14 mouse cellular contexts compared by ENCODE assay signal in the genomic region with DNA sequence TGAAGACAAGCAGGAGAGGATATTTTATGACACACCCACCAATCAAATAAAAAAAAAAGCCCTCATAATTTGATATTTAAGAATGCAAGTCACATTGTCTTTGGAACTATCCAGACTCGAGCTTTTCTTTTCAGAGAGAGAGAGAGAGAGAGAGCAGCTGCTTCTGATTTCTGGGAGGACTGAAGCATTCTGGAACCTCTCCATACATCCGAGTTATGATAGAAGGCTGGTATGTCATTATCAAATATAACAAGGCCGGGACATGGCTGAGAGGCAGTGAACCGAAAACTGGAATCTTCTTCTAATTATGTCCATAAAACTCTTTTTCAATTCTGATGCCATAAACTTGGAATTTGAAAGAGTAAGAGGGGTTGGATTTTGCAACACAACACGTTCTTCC.
"Had no signal": no experiment of that assay in that cellular context is flagged by ENCODE, and none has a peak within 500 bp of the region (broad histone marks: within the 10 kb centered on the region; RNA-seq: fewer than 3 reads in every experiment).

No protein-coding gene starts in this region.

- H3K27ac ChIP-seq: midbrain, embryonic 10.5 days; midbrain, embryonic 12.5 days; neural tube, embryonic 12.5 days; stomach, embryonic 15.5 days; stomach, postnatal 0 days had no signal

- H3K27me3 ChIP-seq: midbrain, embryonic 12.5 days; neural tube, embryonic 12.5 days; stomach, embryonic 15.5 days had no signal

- H3K4me2 ChIP-seq: lung, embryonic 14.5 days; midbrain, embryonic 12.5 days; neural tube, embryonic 12.5 days; stomach, embryonic 15.5 days had no signal

- H3K4me3 ChIP-seq: midbrain, embryonic 10.5 days; midbrain, embryonic 12.5 days; neural tube, embryonic 12.5 days; stomach, embryonic 15.5 days had no signal

- H3K36me3 ChIP-seq: midbrain, embryonic 10.5 days; midbrain, embryonic 12.5 days; neural tube, embryonic 12.5 days; stomach, embryonic 15.5 days had no signal

- H3K9me3 ChIP-seq: midbrain, embryonic 10.5 days; midbrain, embryonic 12.5 days; neural tube, embryonic 12.5 days; stomach, embryonic 15.5 days had no signal

- H3K4me1 ChIP-seq: midbrain, embryonic 10.5 days; midbrain, embryonic 12.5 days; neural tube, embryonic 12.5 days; stomach, embryonic 15.5 days had no signal

- DNase-seq: lung, adult 18-20 months; lung, embryonic 14.5 days; lung, postnatal 10 days; lung, postnatal 4 days; midbrain, embryonic 14.5 days; right cerebral cortex, postnatal 14 days; thymus, adult 2 months; thymus, postnatal 25 days; thymus, postnatal 4 days had no signal

- H3K9ac ChIP-seq: lung, embryonic 14.5 days; midbrain, embryonic 12.5 days; neural tube, embryonic 12.5 days; stomach, embryonic 15.5 days had no signal
